Mouse (Mus musculus) CD4-positive, CD25-positive, alpha-beta regulatory T cell, adult 9 weeks (primary cell): ENCODE data around the gene Rgl3. TPM values are rescaled to one million over a fixed set of nuclear protein-coding genes. Genes with fewer than 3 reads are reported as not detected.

ENCODE experiments used
- polyA plus RNA-seq: library from polyadenylated mRNA; unstranded; fragments of 100-300 nt; shearing (Covaris generic); gene quantifications from one replicate; pipeline ENCODE4 v1.2.1, GENCODE M21; 2017

Gene Rgl3
- not detected for polyA plus RNA-seq

DNA sequence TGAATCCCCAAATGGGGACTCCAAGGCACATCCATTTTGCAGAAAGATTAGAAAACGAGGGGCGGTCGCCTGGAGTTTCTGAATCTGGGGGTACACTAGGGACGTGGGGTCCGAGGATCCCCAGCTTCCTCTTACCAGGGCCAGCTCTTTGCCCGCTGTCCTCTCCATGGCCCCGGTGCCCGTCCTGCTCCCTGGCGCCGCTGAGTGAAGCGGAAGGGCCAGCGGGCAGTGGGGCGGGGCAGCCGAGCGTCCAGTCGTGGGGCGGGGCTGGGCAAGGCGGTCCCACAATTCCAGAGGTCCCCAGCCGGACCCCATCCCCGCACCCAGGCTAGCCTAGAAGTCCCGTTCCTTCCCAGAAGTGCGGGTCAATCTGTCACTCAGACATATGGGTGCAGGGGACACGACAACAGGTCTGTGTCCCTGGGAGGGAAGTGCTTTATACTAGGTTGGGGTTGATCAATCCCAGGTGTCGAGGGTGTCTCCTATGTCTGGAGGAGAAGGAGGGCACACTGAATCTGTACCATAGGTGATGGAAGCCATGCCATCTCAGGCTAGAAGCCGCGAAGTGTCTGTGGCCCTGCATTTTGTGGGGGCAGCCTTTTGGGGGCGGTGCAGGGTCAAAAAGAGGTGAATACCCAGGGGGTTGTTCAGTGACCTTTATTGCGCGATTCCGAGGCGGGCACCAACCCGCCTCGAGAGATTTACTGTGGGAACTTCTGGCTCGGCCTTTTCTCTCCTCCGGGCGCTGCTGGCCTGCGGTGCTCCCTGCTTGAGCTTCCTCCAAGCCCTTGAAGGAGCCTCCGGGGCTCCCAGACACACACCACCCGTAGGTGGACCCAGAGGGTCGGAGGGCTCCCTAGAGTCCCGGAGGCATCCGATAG is at the start of gene Rgl3:
Gene Rgl3, minus strand, starts transcription at position 217 of the 881 bp plus-strand sequence.

DNA sequence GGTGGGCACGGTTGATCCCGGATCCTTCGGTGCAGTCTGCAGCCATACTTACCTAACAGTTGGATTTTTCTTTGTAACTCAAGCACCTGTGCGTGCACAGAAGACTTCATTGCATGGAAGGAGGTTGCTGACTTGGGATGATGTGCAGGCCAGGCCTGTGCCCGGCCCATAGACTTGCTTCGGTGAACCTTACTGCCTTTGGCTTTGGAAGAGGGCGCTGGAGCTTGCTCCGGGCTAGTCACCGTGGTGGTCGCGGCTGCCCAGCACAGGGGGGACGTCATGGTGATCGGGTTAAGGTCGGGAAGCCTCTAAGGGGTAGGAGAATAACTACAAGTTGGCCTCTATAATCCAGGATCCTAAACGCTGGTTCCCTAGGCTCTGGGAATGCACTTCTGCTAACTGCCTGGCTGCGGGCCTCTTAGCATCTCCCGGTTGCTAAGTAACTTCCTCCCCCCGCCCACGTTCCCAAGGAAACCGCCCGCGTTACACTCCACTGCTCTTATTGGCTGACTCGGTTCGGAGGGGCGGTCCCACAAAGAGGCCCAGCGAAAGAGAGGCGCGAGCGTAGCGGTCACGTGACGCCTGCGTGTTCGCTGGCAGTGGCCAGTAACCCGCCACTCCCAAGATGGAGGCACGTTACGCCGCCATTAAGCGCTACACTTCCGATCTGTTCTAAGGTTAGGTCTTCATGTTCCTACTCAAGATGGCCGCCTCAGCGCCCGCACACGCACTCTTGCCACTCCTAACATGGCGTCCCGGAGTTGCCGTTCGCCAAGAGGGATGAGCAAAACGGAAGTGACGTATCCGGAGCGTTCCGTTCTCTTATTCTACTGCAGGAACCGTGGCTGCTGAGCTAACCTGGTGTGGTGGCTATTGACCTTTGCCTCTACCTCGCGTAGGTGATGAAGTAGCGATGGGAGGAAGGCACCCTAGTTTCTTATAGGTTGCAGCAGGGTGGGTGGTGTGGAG is 13.2 kb upstream of the Rgl3 start, which contains the start of the genes Ccdc151 and Prkcsh:
Gene Ccdc151, minus strand, starts transcription at position 441 of the 969 bp plus-strand sequence.
Gene Prkcsh, plus strand, starts transcription at position 613 of the 969 bp plus-strand sequence.

DNA sequence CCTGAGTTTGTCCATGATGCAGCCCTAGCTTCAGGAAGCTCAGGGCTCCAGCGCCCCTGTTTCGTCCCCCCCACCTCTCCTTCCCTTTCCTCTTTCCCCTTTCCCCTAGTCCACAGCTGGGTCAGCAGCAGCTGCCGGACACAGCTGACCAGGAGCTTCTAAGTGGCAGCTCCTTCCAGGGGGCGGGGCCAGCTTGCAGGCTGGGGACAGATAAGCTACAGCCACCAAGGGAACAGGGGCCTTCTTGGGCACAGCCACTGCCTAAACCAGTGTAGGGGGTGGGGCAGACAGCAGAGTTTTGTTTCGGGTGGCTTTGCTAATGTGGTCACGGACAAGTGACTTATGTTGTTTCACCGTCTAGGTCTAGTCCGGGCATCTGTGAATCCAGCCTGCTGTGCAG is 25.8 kb downstream of the Rgl3 start, which contains the start of gene Epor:
Gene Epor, minus strand, starts transcription at position 90 of the 400 bp plus-strand sequence.

DNA sequence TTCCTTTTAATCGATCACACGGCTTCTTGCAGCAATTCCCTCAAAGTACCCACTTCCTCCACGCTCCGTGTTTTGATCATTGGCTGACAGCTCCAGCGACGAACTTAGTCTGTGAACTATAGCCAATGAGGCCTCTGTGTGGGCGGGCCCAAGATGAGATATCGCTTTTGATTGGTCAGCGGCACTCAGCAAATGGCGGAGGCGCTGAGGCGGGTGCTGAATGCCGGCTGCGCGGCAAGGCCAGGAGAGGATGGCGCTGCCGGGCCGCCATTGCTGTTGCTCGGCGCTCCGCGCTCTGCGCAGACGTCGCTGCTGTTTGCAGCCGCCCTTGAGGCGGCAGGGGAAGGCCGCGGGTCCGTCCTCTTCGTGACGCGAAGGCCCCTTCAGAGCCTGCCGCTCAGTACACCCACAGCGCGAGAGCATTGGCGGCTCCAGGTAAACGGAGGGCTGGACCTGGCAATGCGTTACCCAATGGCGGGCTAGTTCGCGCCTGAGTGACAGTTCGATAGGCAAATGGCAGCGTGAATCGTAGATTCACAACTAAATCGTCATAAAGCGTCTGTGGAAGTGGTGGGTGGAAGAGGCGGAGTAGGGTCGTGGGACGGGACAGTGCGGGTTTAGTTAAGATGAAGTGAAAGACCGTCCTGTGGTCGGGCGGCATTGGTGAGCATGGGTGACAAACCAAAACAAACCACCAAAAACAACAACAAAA is 33.5 kb downstream of the Rgl3 start, which contains the start of gene Swsap1:
Gene Swsap1, plus strand, starts transcription at position 186 of the 712 bp plus-strand sequence.

DNA sequence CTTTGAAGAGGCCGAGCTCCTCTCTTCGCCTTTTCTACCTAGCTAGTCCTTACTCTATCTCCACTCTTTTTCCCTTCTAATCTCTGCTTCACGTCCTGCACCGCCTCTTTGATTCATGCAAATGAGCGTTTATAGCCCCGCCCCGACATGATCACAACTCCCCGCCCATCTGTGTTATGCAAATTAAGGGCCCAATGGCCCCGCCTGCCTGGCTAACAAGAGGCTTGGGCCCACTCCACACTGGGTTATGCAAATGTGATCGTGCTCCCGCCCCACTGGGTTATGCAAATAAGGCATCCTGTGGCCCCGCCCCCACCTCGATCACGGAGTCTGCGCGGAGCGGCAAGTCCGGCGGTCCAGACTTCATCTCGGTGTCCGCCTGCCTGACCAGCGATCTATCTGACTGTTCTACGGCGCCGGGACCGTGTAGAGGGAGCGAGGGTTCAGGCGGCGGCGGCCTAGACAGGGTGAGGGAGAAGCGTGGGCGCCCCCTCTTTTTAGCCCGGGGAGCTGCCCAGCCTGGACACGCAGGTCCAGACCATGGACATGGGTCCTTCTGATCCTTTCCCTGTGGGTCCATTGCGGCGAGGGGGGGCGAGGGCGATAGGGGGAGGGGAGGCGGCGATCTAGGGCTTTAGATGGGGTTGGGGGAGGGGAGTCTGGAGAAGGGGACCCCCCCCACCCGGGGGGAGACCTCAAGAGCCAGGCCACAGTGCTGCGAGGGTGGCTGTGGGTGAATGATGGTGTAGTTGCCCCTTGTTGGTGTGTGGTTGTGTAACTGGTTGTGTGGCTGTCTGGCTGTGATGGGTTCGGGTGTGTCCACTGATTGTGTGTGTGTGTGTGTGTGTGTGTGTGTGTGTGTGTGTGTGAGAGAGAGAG is 52.3 kb downstream of the Rgl3 start, which contains the start of gene Plppr2:
Gene Plppr2, plus strand, starts transcription at position 342 of the 879 bp plus-strand sequence.

DNA sequence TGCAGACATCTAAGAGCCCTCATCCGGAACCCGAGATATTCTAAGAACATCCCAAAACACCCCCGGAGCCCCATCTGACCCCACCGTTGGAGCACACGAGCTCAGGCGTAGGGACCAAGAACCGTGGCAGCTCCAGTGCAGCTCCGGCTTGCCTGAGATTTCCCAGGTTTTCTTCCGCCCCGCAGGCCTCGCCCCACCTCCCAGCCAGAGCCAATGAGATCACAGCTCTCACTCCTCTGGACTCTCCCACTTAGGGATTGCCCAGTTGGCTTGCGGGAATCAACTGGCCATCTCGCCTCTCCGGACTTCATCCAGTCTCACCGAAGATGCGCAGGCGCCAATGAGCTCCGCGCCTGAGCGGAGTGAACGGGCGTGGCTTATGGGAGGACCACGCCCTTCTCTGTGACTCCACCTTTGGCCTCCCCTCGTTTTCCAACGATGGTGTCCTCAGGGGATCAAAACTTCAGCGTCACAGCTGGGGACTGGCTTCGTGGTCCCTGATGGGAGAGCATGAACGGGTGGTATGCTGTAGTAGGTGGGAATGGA is 62.0 kb downstream of the Rgl3 start, which contains the start of the genes Ccdc159 and Tmem205:
Gene Ccdc159, plus strand, starts transcription at position 264 of the 546 bp plus-strand sequence.
Gene Tmem205, minus strand, starts transcription at position 349 of the 546 bp plus-strand sequence.

Other genes starting within 250 kb of the Rgl3 start
- 5.5 TPM for gene Spc24, start 229.1 kb downstream of the Rgl3 start, polyA plus RNA-seq
- gene Kank2, start 190.7 kb downstream of the Rgl3 start, polyA plus RNA-seq, result not detected
- not detected for gene Angptl8, start 153.9 kb downstream of the Rgl3 start, polyA plus RNA-seq
- 3.3 TPM for gene Dock6, start 136.8 kb downstream of the Rgl3 start, polyA plus RNA-seq
- 13.6 TPM for gene Rab3d, start 71.3 kb downstream of the Rgl3 start, polyA plus RNA-seq
- gene Ccdc159, start 62.0 kb downstream of the Rgl3 start, polyA plus RNA-seq, result 0.25 TPM
- 4.0 TPM for gene Tmem205, start 61.9 kb downstream of the Rgl3 start, polyA plus RNA-seq
- gene Plppr2, start 52.4 kb downstream of the Rgl3 start, polyA plus RNA-seq, result 1.1 TPM
- gene Swsap1, start 33.7 kb downstream of the Rgl3 start, polyA plus RNA-seq, result 6.5 TPM
- gene Epor, start 25.9 kb downstream of the Rgl3 start, polyA plus RNA-seq, result 0.51 TPM
- gene Ccdc151, start 13.2 kb upstream of the Rgl3 start, polyA plus RNA-seq, result not detected
- gene Prkcsh, start 13.4 kb upstream of the Rgl3 start, polyA plus RNA-seq, result 101 TPM
- gene Elavl3, start 62.6 kb upstream of the Rgl3 start, polyA plus RNA-seq, result not detected
- not detected for gene Gm49318, start 81.8 kb upstream of the Rgl3 start, polyA plus RNA-seq
- 5.5 TPM for gene Zfp653, start 81.9 kb upstream of the Rgl3 start, polyA plus RNA-seq
- 58.0 TPM for gene Ecsit, start 96.0 kb upstream of the Rgl3 start, polyA plus RNA-seq
- not detected for gene Cnn1, start 109.8 kb upstream of the Rgl3 start, polyA plus RNA-seq
- 103 TPM for gene Elof1, start 127.7 kb upstream of the Rgl3 start, polyA plus RNA-seq
- gene Acp5, start 146.3 kb upstream of the Rgl3 start, polyA plus RNA-seq, result 342 TPM
- 54.8 TPM for gene Pigyl, start 167.4 kb upstream of the Rgl3 start, polyA plus RNA-seq
- gene Zfp872, start 198.6 kb upstream of the Rgl3 start, polyA plus RNA-seq, result not detected
- 60.9 TPM for gene Zfp809, start 236.3 kb upstream of the Rgl3 start, polyA plus RNA-seq